Mouse (Mus musculus) hindlimb bud, embryonic 11.5 days (tissue): ENCODE data around the gene Gm13696.
"Not testable (repeated sequence)": the region's sequence is repeated elsewhere in the genome, so short reads cannot be mapped to it uniquely, and the experiment has no call there.

ENCODE experiments used
- DNase-seq: peaks from one replicate; pipeline ENCODE4 v3.0.0-alpha.2; 2012; ENCODE audit warnings: low read depth, low spot score; ENCODE audit errors: extremely low spot score

Gene Gm13696

DNA sequence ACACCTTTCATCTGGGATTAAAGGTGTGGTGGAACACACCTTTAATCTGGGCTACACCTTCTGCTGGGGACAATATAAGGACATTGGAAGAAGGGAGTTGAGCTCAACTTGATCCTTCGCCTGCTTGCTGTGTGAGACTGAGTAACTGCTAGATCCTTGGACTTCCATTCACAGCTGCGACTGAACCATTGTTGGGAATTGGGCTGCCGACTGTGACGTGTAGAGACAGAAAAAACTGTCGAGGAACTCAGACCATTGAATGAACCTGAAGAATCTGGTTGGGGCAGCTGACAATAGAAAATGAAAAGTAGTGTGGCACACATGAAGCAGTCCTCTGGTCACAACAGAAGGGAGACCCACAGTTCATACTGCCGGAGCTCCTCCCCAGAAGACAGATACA, at the start of gene Gm13696:
TSS of gene Gm13696 (plus strand) at position 301 of the 400 bp plus-strand sequence.
- DNase-seq, result not testable (repeated sequence)

DNA sequence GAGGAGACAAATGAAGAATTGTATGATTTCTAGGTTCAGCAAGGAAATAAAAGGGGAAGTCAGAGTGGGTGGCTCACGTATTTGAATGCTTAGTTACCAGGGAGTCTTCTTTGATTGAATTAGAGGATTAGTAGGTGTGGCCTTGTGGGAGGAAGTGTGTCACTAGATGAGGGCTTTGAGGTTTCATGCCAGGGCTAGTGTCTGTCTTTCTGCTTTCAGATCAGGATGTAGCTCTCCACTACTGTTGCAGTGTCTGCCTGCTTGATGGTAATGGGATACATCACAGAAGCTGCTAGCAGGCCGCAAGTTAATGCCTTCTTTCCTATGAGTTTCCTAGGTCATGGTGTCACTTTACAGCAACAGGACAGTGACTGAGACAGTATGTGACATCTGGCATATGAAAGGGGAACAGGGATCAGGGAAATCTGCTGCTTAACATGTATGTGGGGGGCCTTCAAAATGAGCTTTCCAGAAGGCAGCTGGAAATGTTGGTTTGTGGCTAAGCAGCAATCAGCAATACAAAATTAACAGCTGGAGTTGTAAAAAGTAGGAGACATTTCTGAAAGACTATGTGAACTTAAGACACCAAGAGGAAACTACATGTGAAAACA, 43.3 kb upstream of the Gm13696 start:
- DNase-seq, result no peak

GRCm38 (mm10) chr2:83940931-83941361, 32.0 kb upstream of the Gm13696 start, which contains the start of gene Zswim2:
TSS of gene Zswim2 (minus strand) at chr2:83941228.
- DNase-seq, result no peak

DNA sequence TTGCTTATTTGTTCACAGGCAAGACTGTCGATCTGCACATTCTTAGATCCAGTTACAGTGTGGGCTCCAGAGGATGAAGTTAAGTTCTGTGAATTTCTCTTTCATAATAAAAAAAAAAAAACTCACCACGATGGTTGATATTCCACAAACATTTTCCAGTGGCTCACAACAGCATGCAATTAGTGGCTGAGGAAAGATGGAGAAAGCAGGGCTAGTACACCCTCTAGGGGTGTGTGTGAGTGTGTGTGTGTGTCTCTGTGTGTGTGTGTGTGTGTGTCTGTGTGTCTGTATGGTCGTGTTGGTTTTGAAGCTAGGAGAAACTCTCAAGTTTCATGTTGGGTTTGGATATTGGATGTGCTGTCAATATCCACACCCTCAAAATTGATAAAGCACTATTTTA, 31.5 kb upstream of the Gm13696 start:
- no peak for DNase-seq

- no peak for DNase-seq
Measured at GRCm38 (mm10) chr2:83941792-83942191, 31.1 kb upstream of the Gm13696 start.

- not testable (repeated sequence) for DNase-seq
Measured at GRCm38 (mm10) chr2:83955393-83955792, 17.5 kb upstream of the Gm13696 start, which contains the start of gene Gm13698. TSS of gene Gm13698 (plus strand) at chr2:83955693.

- DNase-seq, result not testable (repeated sequence)
Measured at GRCm38 (mm10) chr2:83961203-83961602, 11.7 kb upstream of the Gm13696 start, which contains the start of gene Gm13693. TSS of gene Gm13693 (plus strand) at chr2:83961503.

DNA sequence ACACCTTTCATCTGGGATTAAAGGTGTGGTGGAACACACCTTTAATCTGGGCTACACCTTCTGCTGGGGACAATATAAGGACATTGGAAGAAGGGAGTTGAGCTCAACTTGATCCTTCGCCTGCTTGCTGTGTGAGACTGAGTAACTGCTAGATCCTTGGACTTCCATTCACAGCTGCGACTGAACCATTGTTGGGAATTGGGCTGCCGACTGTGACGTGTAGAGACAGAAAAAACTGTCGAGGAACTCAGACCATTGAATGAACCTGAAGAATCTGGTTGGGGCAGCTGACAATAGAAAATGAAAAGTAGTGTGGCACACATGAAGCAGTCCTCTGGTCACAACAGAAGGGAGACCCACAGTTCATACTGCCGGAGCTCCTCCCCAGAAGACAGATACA, 5.9 kb upstream of the Gm13696 start, which contains the start of gene Gm13695:
TSS of gene Gm13695 (plus strand) at position 301 of the 400 bp plus-strand sequence.
- DNase-seq, result not testable (repeated sequence)

DNA sequence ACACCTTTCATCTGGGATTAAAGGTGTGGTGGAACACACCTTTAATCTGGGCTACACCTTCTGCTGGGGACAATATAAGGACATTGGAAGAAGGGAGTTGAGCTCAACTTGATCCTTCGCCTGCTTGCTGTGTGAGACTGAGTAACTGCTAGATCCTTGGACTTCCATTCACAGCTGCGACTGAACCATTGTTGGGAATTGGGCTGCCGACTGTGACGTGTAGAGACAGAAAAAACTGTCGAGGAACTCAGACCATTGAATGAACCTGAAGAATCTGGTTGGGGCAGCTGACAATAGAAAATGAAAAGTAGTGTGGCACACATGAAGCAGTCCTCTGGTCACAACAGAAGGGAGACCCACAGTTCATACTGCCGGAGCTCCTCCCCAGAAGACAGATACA, 5.7 kb downstream of the Gm13696 start, which contains the start of gene Gm13694:
TSS of gene Gm13694 (plus strand) at position 301 of the 400 bp plus-strand sequence.
- not testable (repeated sequence) for DNase-seq

GRCm38 (mm10) chr2:83984443-83984842, 11.5 kb downstream of the Gm13696 start, which contains the start of gene Gm13697:
TSS of gene Gm13697 (plus strand) at chr2:83984743.
- DNase-seq, result not testable (repeated sequence)

GRCm38 (mm10) chr2:83990253-83990652, 17.3 kb downstream of the Gm13696 start, which contains the start of gene Gm13691:
TSS of gene Gm13691 (plus strand) at chr2:83990553.
- DNase-seq, result not testable (repeated sequence)

GRCm38 (mm10) chr2:83993639-83994255, 20.8 kb downstream of the Gm13696 start:
- DNase-seq, result not testable (repeated sequence)

DNA sequence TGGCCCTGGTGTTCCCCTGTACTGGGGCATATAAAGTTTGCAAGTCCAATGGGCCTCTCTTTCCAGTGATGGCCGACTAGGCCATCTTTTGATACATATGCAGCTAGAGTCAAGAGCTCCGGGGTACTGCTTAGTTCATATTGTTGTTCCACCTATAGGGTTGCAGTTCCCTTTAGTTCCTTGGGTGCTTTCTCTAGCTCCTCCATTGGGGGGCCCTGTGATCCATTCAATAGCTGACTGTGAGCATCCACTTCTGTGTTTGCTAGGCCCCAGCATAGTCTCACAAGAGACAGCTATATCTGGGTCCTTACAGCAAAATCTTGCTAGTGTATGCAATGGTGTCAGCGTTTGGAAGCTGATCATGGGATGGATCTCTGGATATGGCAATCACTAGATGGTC, 21.6 kb downstream of the Gm13696 start:
- DNase-seq, result not testable (repeated sequence)

- no peak for DNase-seq
Measured at GRCm38 (mm10) chr2:84008913-84009312, 36.0 kb downstream of the Gm13696 start.

DNA sequence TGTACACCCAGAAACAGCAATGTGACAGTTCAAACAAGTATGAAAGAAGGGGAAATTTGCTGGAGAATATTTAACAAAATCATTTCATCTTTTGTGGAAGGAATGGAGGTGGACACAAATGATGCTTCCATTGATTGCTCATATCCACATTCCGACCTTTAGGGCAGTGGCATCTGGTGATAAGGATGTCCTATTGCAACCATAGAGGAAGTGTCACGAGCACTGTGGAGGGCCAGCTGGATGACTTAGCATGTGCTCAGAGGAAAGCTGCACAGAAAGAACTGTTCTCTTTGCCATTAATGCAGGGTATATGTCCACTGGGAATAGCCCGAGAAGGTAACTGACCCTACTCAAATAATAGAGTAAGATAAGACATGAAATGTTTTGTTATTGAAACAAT, 36.9 kb downstream of the Gm13696 start:
- no peak for DNase-seq

DNA sequence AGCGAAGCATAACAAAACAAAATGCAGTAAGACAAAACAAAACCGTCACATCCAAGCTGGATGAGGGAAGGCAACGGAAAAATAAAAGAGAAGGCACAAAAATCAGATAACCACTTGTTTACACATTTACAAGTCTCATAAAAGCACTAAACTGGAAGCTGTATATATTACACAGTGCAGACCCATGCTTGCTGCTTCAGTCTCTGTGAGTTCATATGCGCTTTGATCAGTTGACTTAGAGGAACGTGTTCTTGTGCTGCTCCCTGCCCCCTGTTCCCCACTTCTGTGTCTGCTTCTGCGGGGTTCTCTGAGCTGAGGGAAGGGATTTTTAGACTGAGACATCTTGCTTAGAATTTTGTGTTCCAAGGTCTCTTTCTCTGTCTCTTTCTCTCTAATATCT, 41.6 kb downstream of the Gm13696 start:
- no peak for DNase-seq

DNA sequence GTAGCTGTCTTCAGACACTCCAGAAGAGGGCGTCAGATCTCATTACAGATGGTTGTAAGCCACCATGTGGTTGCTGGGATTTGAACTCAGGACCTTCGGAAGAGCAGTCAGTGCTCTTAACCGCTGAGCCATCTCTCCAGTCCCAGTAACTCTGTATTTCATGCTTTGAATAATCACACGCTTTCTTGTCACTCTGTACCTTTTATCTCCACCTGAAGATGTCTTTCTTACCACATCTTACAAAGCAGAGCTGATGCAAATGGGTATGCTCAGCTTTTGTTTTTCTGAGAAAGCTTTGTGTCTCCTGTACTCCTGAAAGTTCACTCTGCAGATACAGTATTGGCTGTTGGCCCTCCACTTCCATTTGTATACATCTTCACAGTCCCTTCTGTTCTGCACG, 43.4 kb downstream of the Gm13696 start:
- not testable (repeated sequence) for DNase-seq

DNA sequence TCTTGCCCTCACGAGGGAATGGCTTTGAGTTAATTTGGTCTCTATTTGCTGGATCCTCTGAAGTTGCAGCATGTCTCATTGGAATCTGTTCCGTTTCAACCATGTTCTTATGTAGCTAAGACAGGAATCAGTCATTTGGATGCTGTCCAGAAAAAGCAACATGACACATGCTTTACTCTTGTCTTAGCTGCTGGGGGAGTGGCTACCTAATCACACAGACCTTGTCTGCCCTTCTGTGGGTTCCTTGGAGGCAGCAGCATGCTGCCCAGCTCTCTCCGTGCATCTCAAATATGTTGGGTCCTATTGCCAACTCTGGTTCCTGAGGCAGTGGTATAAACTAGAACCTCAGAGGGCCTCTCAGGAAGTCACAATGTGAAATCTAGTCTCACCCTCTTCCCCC, 45.4 kb downstream of the Gm13696 start:
- DNase-seq, result no peak

DNA sequence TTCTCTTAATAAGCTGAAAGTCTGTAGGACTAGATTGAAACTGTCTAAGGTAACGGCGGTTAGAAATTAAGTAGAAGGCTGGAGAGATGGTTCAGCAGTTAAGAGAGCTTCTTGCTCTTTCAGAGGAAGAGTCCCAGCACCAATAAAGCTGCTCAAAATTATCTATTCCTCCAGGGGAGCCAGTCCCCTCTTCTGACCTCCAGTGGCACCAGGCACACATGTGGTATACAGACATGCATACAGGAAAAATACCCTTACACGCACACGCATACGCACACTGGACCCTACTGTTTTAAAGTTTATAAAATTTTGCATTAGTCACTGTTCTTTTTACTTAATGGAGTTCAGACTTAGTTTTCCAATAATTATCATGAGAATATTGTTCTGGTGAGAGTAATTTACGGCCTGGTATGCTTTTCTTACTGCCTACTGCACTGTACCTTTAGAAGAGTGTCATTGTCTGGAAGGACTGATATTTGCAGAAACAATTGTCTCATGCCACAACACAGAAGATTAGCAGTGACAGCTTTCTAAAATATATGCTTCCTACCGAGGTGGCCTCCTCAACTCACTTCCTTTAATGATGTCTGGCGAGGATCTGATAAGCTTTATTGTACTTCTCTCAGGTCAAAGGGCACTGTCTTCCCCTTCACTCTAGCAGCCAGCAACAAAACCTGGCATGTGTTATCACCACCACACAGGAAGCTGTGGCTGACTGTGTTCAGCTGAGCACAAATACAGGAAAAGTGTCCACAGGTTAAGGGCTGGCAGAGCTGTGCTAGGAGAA, 46.8 kb downstream of the Gm13696 start:
- no peak for DNase-seq

GRCm38 (mm10) chr2:84021930-84022329, 49.0 kb downstream of the Gm13696 start:
- no peak for DNase-seq

DNA sequence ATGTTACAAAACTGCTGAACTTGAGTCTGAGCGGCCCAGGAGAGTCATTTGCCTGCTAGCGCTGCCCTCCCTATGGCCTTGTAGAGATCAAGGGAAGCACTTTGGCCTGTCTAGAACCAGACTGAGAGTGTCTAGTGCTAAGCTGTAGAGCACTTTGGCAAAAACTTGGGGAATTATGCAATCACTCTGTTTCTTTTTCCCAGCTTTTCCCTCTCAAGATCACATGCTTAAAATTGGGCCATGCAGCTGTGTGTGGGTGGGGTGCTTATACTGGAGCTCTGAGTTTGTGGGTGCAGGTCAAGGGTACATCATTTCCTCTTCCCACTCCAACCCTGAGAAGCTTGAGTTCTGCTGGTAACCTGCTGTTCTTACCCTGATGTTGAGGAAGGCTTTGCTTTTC, 50.0 kb downstream of the Gm13696 start:
- DNase-seq, result no peak
